In genomic region chr16:33670933-33671332, GRCm38 (mm10) we compare ENCODE assay signal across 16 mouse cellular contexts. TPM values are rescaled to one million over a fixed set of nuclear protein-coding genes. Genes with fewer than 3 reads are reported as not detected.
DNase-seq lines count a peak whose midpoint lies in the region; ATAC-seq and TF ChIP-seq lines count a peak whose summit lies in the region.
"Had no signal": no experiment of that assay in that cellular context is flagged by ENCODE, and none has a peak within 500 bp of the region (broad histone marks: within the 10 kb centered on the region; RNA-seq: fewer than 3 reads in every experiment).

No protein-coding gene starts in this region.

- 91% methylated on average over 2 of the region's 2 CpGs for WGBS in forebrain, embryonic 10.5 days
- 91% methylated on average over 2 of the region's 2 CpGs for WGBS in forebrain, embryonic 14.5 days
- WGBS in hindbrain, embryonic 10.5 days = 90% methylated on average over 2 of the region's 2 CpGs
- 95% methylated on average over 2 of the region's 2 CpGs for WGBS in hindbrain, embryonic 13.5 days
- 89% methylated on average over 2 of the region's 2 CpGs for WGBS in lung, postnatal 0 days
- WGBS in stomach, embryonic 16.5 days = 84% methylated on average over 2 of the region's 2 CpGs
- 93% methylated on average over 2 of the region's 2 CpGs for WGBS in forebrain, embryonic 15.5 days

- H3K9ac ChIP-seq in forebrain, embryonic 14.5 days (ENCODE audit: low read length) = no peak overlapping the region
- H3K9ac ChIP-seq in hindbrain, embryonic 13.5 days = no peak overlapping the region
- no peak overlapping the region for H3K9ac ChIP-seq in lung, postnatal 0 days (replicated peaks; ENCODE audit: low read depth)
- peak overlapping the region; percentile 26; the same call in 1 of the 2 replicates for H3K9ac ChIP-seq in stomach, embryonic 16.5 days (ENCODE audit: low read length)
- H3K9ac ChIP-seq in forebrain, embryonic 15.5 days (replicated peaks) = no peak overlapping the region
- H3K9ac ChIP-seq: forebrain, embryonic 13.5 days; liver, embryonic 13.5 days; midbrain, embryonic 12.5 days had no signal

- peak overlapping the region; percentile 58 for H3K27ac ChIP-seq in forebrain, embryonic 10.5 days
- H3K27ac ChIP-seq in forebrain, embryonic 14.5 days (ENCODE audit: low read depth, low read length) = no peak overlapping the region
- 0 out of 2 replicates have a peak overlapping the region, but pooled peaks have one; percentile 10 for H3K27ac ChIP-seq in hindbrain, embryonic 10.5 days
- no peak overlapping the region for H3K27ac ChIP-seq in hindbrain, embryonic 13.5 days
- H3K27ac ChIP-seq in lung, postnatal 0 days (ENCODE audit: low read length) = peak overlapping the region; percentile 40; the same call in 1 of the 2 replicates
- peak overlapping the region; percentile 85 for H3K27ac ChIP-seq in stomach, embryonic 16.5 days (ENCODE audit: low read length)
- no peak overlapping the region for H3K27ac ChIP-seq in forebrain, embryonic 15.5 days (replicated peaks)
- H3K27ac ChIP-seq: forebrain, embryonic 13.5 days; liver, embryonic 13.5 days; midbrain, embryonic 12.5 days had no signal

- ATAC-seq in forebrain, embryonic 14.5 days = no peak
- no peak for ATAC-seq in hindbrain, embryonic 13.5 days (ENCODE audit: low FRiP score)
- no peak for ATAC-seq in lung, postnatal 0 days
- no peak for ATAC-seq in stomach, embryonic 16.5 days (ENCODE audit: insufficient read depth, low FRiP score)
- ATAC-seq in forebrain, embryonic 15.5 days (replicated peaks) = no peak
- ATAC-seq: forebrain, embryonic 13.5 days; Patski had no signal

- DNase-seq in forebrain, embryonic 10.5 days (ENCODE audit: extremely low spot score, low spot score) = no peak
- DNase-seq in forebrain, embryonic 14.5 days (ENCODE audit: low spot score) = no peak
- no peak for DNase-seq in hindbrain, embryonic 10.5 days (ENCODE audit: low spot score)
- DNase-seq in lung, postnatal 0 days (ENCODE audit: low spot score) = no peak
- DNase-seq in lung, adult 18-20 months = no peak
- DNase-seq: B cell, adult 2 months; kidney, adult 18-20 months; kidney, postnatal 14 days; liver, embryonic 13.5 days; thymus, postnatal 4 days had no signal

- H3K4me2 ChIP-seq in forebrain, embryonic 14.5 days (ENCODE audit: low read length) = no peak overlapping the region
- H3K4me2 ChIP-seq in hindbrain, embryonic 13.5 days = no peak overlapping the region
- no peak overlapping the region for H3K4me2 ChIP-seq in lung, postnatal 0 days (replicated peaks; ENCODE audit: low read depth, low read length)
- no peak overlapping the region for H3K4me2 ChIP-seq in stomach, embryonic 16.5 days (ENCODE audit: low read depth, low read length)
- no peak overlapping the region for H3K4me2 ChIP-seq in forebrain, embryonic 15.5 days (replicated peaks)
- H3K4me2 ChIP-seq: forebrain, embryonic 13.5 days; liver, embryonic 13.5 days; midbrain, embryonic 12.5 days had no signal

- TF ChIP-seq EP300 in lung, postnatal 0 days (IDR thresholded peaks at IDR 0.05) = no peak

- no peaks in the 10 kb centered on the region for H3K9me3 ChIP-seq in forebrain, embryonic 10.5 days
- no peaks in the 10 kb centered on the region for H3K9me3 ChIP-seq in forebrain, embryonic 14.5 days (replicated peaks; ENCODE audit: control insufficient read depth, low read length)
- no peaks in the 10 kb centered on the region for H3K9me3 ChIP-seq in hindbrain, embryonic 10.5 days
- H3K9me3 ChIP-seq in hindbrain, embryonic 13.5 days = no peaks in the 10 kb centered on the region
- no peaks in the 10 kb centered on the region for H3K9me3 ChIP-seq in lung, postnatal 0 days (ENCODE audit: low read length)
- no peaks in the 10 kb centered on the region for H3K9me3 ChIP-seq in stomach, embryonic 16.5 days (replicated peaks; ENCODE audit: control insufficient read depth, low read length)
- H3K9me3 ChIP-seq in forebrain, embryonic 15.5 days = no peaks in the 10 kb centered on the region
- H3K9me3 ChIP-seq: forebrain, embryonic 13.5 days; liver, embryonic 13.5 days; midbrain, embryonic 12.5 days had no signal

- no peaks in the 10 kb centered on the region for H3K36me3 ChIP-seq in forebrain, embryonic 10.5 days (replicated peaks)
- H3K36me3 ChIP-seq in forebrain, embryonic 14.5 days (ENCODE audit: control insufficient read depth, insufficient read depth, low read length) = no peaks in the 10 kb centered on the region
- no peaks in the 10 kb centered on the region for H3K36me3 ChIP-seq in hindbrain, embryonic 10.5 days
- H3K36me3 ChIP-seq in hindbrain, embryonic 13.5 days = no peaks in the 10 kb centered on the region
- H3K36me3 ChIP-seq in lung, postnatal 0 days (ENCODE audit: insufficient read depth, low read length) = no peaks in the 10 kb centered on the region
- H3K36me3 ChIP-seq in stomach, embryonic 16.5 days (ENCODE audit: control insufficient read depth, insufficient read depth, low read length) = no peaks in the 10 kb centered on the region
- H3K36me3 ChIP-seq in forebrain, embryonic 15.5 days = no peaks in the 10 kb centered on the region
- H3K36me3 ChIP-seq: liver, embryonic 13.5 days; midbrain, embryonic 12.5 days had no signal

- TF ChIP-seq CTCF in lung, postnatal 0 days (IDR thresholded peaks at IDR 0.05) = no peak

- no peaks in the 10 kb centered on the region for H3K27me3 ChIP-seq in forebrain, embryonic 10.5 days (ENCODE audit: poor library complexity, severe bottlenecking)
- no peaks in the 10 kb centered on the region for H3K27me3 ChIP-seq in forebrain, embryonic 14.5 days (replicated peaks; ENCODE audit: control insufficient read depth, insufficient read depth, low read length)
- no peaks in the 10 kb centered on the region for H3K27me3 ChIP-seq in hindbrain, embryonic 10.5 days (ENCODE audit: insufficient read depth, poor library complexity, severe bottlenecking)
- H3K27me3 ChIP-seq in hindbrain, embryonic 13.5 days = no peaks in the 10 kb centered on the region
- H3K27me3 ChIP-seq in lung, postnatal 0 days (replicated peaks; ENCODE audit: insufficient read depth, low read length) = no peaks in the 10 kb centered on the region
- no peaks in the 10 kb centered on the region for H3K27me3 ChIP-seq in stomach, embryonic 16.5 days (ENCODE audit: control insufficient read depth, insufficient read depth, low read length)
- H3K27me3 ChIP-seq in forebrain, embryonic 15.5 days = no peaks in the 10 kb centered on the region
- H3K27me3 ChIP-seq: forebrain, embryonic 13.5 days; liver, embryonic 13.5 days; midbrain, embryonic 12.5 days; Patski had no signal

- 0 out of 2 replicates have a peak, but pooled peaks cover 4% of the 10 kb centered on the region for H3K4me1 ChIP-seq in forebrain, embryonic 10.5 days
- H3K4me1 ChIP-seq in forebrain, embryonic 14.5 days (ENCODE audit: control insufficient read depth, insufficient read depth, low read length) = no peaks in the 10 kb centered on the region
- 0 out of 2 replicates have a peak, but pooled peaks cover 3% of the 10 kb centered on the region for H3K4me1 ChIP-seq in hindbrain, embryonic 10.5 days (replicated peaks)
- peaks cover 4% of the 10 kb centered on the region for H3K4me1 ChIP-seq in hindbrain, embryonic 13.5 days (replicated peaks)
- peaks cover 8% of the 10 kb centered on the region for H3K4me1 ChIP-seq in lung, postnatal 0 days (ENCODE audit: insufficient read depth, low read depth, low read length)
- H3K4me1 ChIP-seq in stomach, embryonic 16.5 days (ENCODE audit: control insufficient read depth, insufficient read depth, low read length) = peaks cover 6% of the 10 kb centered on the region
- 0 out of 2 replicates have a peak, but pooled peaks cover 2% of the 10 kb centered on the region for H3K4me1 ChIP-seq in forebrain, embryonic 15.5 days
- H3K4me1 ChIP-seq: liver, embryonic 13.5 days; midbrain, embryonic 12.5 days had no signal

- no peak overlapping the region for H3K4me3 ChIP-seq in forebrain, embryonic 10.5 days
- H3K4me3 ChIP-seq in forebrain, embryonic 14.5 days (ENCODE audit: low read depth, low read length) = no peak overlapping the region
- H3K4me3 ChIP-seq in hindbrain, embryonic 10.5 days = no peak overlapping the region
- H3K4me3 ChIP-seq in hindbrain, embryonic 13.5 days = no peak overlapping the region
- no peak overlapping the region for H3K4me3 ChIP-seq in lung, postnatal 0 days (ENCODE audit: low read depth, low read length)
- no peak overlapping the region for H3K4me3 ChIP-seq in stomach, embryonic 16.5 days (replicated peaks; ENCODE audit: low read length)
- H3K4me3 ChIP-seq in forebrain, embryonic 15.5 days = no peak overlapping the region
- H3K4me3 ChIP-seq: forebrain, embryonic 13.5 days; liver, embryonic 13.5 days; midbrain, embryonic 12.5 days had no signal

RNA-seq across cellular contexts. Expression of gene Heg1, which starts 13.2 kb away (rescaled TPM):
- polyA plus RNA-seq in forebrain, embryonic 10.5 days (2016; fragmentation: Nextera tagmentation; extraction: Ambion mirVana) = 22.8 and 23.1 TPM in 2 replicates
- 14.3 and 15.0 TPM in 2 replicates for polyA plus RNA-seq in forebrain, embryonic 14.5 days (2014; fragmentation: Nextera tagmentation; extraction: Ambion mirVana)
- 21.9 and 22.8 TPM in 2 replicates for polyA plus RNA-seq in hindbrain, embryonic 10.5 days (2016; fragmentation: Nextera tagmentation; extraction: Ambion mirVana)
- polyA plus RNA-seq in hindbrain, embryonic 13.5 days (2015; fragmentation: Nextera tagmentation; extraction: Ambion mirVana) = 10.2 and 10.6 TPM in 2 replicates
- polyA plus RNA-seq in lung, postnatal 0 days (2015; fragmentation: Nextera tagmentation; extraction: Ambion mirVana) = 33.5 and 36.2 TPM in 2 replicates
- polyA plus RNA-seq in stomach, embryonic 16.5 days (2015; fragmentation: Nextera tagmentation; extraction: Ambion mirVana) = 13.8 and 16.1 TPM in 2 replicates
- polyA plus RNA-seq in forebrain, embryonic 15.5 days (2015; fragmentation: Nextera tagmentation; extraction: Ambion mirVana) = 20.3 and 22.4 TPM in 2 replicates

Comparison
In these comparisons a context has a peak if more than half of its experiments do, and no peak if none do; other contexts are left out.
1. H3K27ac ChIP-seq: peak in forebrain, embryonic 10.5 days (single experiment), hindbrain, embryonic 10.5 days (single experiment), lung, postnatal 0 days (single experiment) and stomach, embryonic 16.5 days (single experiment); none in forebrain, embryonic 14.5 days (single experiment), hindbrain, embryonic 13.5 days (single experiment) and forebrain, embryonic 15.5 days (single experiment).